Mouse (Mus musculus) bone marrow, adult 2 months (tissue): ENCODE results near the gene Olfr1191-ps1. TPM values are rescaled to one million over a fixed set of nuclear protein-coding genes. Genes with fewer than 3 reads are reported as not detected.
"Not testable (repeated sequence)": the region's sequence is repeated elsewhere in the genome, so short reads cannot be mapped to it uniquely, and the experiment has no call there.

Experiments used
- H3K27ac ChIP-seq: fragments of 200-500 bp; 2 replicates; pipeline ENCODE4 v1.5.1; 2012; ENCODE audit warnings: low read depth, mild to moderate bottlenecking, control low read depth, inconsistent platforms, low read length; ENCODE audit not compliant: control insufficient read depth, poor library complexity, insufficient read depth
- H3K4me1 ChIP-seq: fragments of 200-500 bp; 2 replicates; pipeline ENCODE4 v1.6.1; 2011; ENCODE audit warnings: low read length; ENCODE audit not compliant: control insufficient read depth, insufficient read depth
- H3K4me3 ChIP-seq: fragments of 200-500 bp; replicated peaks from 2 replicates; pipeline ENCODE3; 2011; ENCODE audit warnings: mild to moderate bottlenecking, low read depth, low read length, control low read depth; ENCODE audit not compliant: control insufficient read depth
- CTCF ChIP-seq: fragments of 200-500 bp; IDR thresholded peaks from 2 replicates; pipeline ENCODE4 v1.5.1; 2011; ENCODE audit warnings: low read length, control low read depth; ENCODE audit not compliant: control insufficient read depth, insufficient read depth
- POLR2A ChIP-seq: fragments of 200-500 bp; IDR thresholded peaks from 2 replicates; pipeline ENCODE4 v1.6.1; 2011; ENCODE audit warnings: low read depth, mild to moderate bottlenecking, control low read depth, low read length, borderline replicate concordance; ENCODE audit not compliant: control insufficient read depth
- WGBS: fragments of 180-500 bp; shearing (Covaris S2); methylation state at CpG from one replicate; pipeline ENCODE4 v1.1.7; 2018; 5-methylcytosine and 5-hydroxymethylcytosine counted together
- polyA plus RNA-seq: library from polyadenylated mRNA; stranded (reverse); fragments of >200 nt; gene quantifications from 2 replicates; pipeline ENCODE4 v1.2.4, GENCODE M21; 2011; ENCODE audit warnings: low replicate concordance; ENCODE audit not compliant: missing spikeins, insufficient read depth, insufficient read length

Olfr1191-ps1 gene
- polyA plus RNA-seq: 0.16 and 1.7 TPM in 2 replicates

DNA sequence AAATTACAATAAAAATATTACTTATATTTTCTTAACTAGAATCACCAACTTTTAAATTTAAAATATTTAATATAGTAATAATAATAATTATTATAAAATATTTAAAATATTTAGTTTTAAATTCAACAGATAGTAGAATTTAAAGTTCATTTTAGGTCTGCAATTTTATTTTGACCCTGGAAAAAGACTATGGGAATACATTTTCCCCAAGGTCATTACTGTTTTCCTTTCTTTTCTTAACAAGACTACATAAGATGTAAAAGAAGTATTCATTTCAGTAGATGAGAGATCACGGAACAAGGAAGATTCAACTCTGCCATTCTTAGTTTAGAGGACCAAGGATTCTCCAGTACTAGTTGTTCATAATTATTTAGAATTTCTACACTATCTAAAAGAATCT is at the start of gene Olfr1191-ps1:
Olfr1191-ps1 (plus strand) TSS at position 301 of the 400 bp plus-strand sequence.
- H3K27ac ChIP-seq, H3K4me3 ChIP-seq, H3K4me1 ChIP-seq: not testable (repeated sequence)
- 77% methylated on average over 1 of the region's 1 CpGs for WGBS

GRCm38 (mm10) chr2:88648209-88648608 is 7.9 kb downstream of the Olfr1191-ps1 start, which contains the start of gene Olfr1192-ps1:
Gene Olfr1192-ps1 (plus strand): TSS chr2:88648509.
- Histone ChIP-seq H3K4me3 (no peak within 1 kb of the TSS), H3K27ac (no peak within 1 kb of the TSS), H3K4me1 (no peaks in the 10 kb centered on the region)
- TF ChIP-seq POLR2A: no peak
- TF ChIP-seq CTCF: no peak
- WGBS: 50% methylated on average over 1 of the region's 1 CpGs

GRCm38 (mm10) chr2:88675328-88675727 is 35.0 kb downstream of the Olfr1191-ps1 start, which contains the start of gene Olfr1193:
Gene Olfr1193 (plus strand): TSS chr2:88675628.
- H3K27ac ChIP-seq, H3K4me3 ChIP-seq, H3K4me1 ChIP-seq: not testable (repeated sequence)

- Histone ChIP-seq H3K4me3 (no peak within 1 kb of the TSS), H3K4me1 (no peaks in the 10 kb centered on the region), H3K27ac (no peak within 1 kb of the TSS)
- TF ChIP-seq POLR2A: no peak
- TF ChIP-seq CTCF: no peak
Observed at GRCm38 (mm10) chr2:88689087-88689486, 48.7 kb downstream of the Olfr1191-ps1 start, which contains the start of gene Olfr1195. Gene Olfr1195 (minus strand): TSS chr2:88689187.

Other genes starting within 250 kb of the Olfr1191-ps1 start
- not detected in 2 replicates for gene Olfr1179, start 234.1 kb upstream of the Olfr1191-ps1 start, polyA plus RNA-seq
- not detected in 2 replicates for gene Olfr1180, start 221.4 kb upstream of the Olfr1191-ps1 start, polyA plus RNA-seq
- gene Olfr1181, start 214.4 kb upstream of the Olfr1191-ps1 start, polyA plus RNA-seq: not detected in 2 replicates
- gene Gm13757, start 191.4 kb upstream of the Olfr1191-ps1 start, polyA plus RNA-seq: not detected in 2 replicates
- gene Olfr1183, start 185.7 kb upstream of the Olfr1191-ps1 start, polyA plus RNA-seq: not detected in 2 replicates
- not detected in 2 replicates for gene Olfr1184, start 156.9 kb upstream of the Olfr1191-ps1 start, polyA plus RNA-seq
- gene Olfr1185-ps1, start 147.2 kb upstream of the Olfr1191-ps1 start, polyA plus RNA-seq: not detected in 2 replicates
- not detected in 2 replicates for gene Olfr1186, start 122.0 kb upstream of the Olfr1191-ps1 start, polyA plus RNA-seq
- gene Olfr1188, start 83.6 kb upstream of the Olfr1191-ps1 start, polyA plus RNA-seq: not detected in 2 replicates
- not detected in 2 replicates for gene Olfr1189, start 54.1 kb upstream of the Olfr1191-ps1 start, polyA plus RNA-seq
- 0.29 TPM in 1 of 2 replicates, not detected in the other for gene Olfr1192-ps1, start 8.0 kb downstream of the Olfr1191-ps1 start, polyA plus RNA-seq
- gene Olfr1193, start 35.1 kb downstream of the Olfr1191-ps1 start, polyA plus RNA-seq: not detected in 2 replicates
- not detected in 2 replicates for gene Olfr1195, start 48.6 kb downstream of the Olfr1191-ps1 start, polyA plus RNA-seq
- not detected in 2 replicates for gene Olfr1196, start 64.1 kb downstream of the Olfr1191-ps1 start, polyA plus RNA-seq
- not detected in 2 replicates for gene Olfr1197, start 91.8 kb downstream of the Olfr1191-ps1 start, polyA plus RNA-seq
- 0.87 TPM in 1 of 2 replicates, not detected in the other for gene Olfr1198, start 110.8 kb downstream of the Olfr1191-ps1 start, polyA plus RNA-seq
- gene Olfr1199, start 119.9 kb downstream of the Olfr1191-ps1 start, polyA plus RNA-seq: 0.63 TPM in 1 of 2 replicates, not detected in the other
- not detected in 2 replicates for gene Olfr1200, start 129.9 kb downstream of the Olfr1191-ps1 start, polyA plus RNA-seq
- not detected in 2 replicates for gene Olfr1201, start 152.5 kb downstream of the Olfr1191-ps1 start, polyA plus RNA-seq
- gene Olfr1202, start 174.0 kb downstream of the Olfr1191-ps1 start, polyA plus RNA-seq: not detected in 2 replicates
- not detected in 2 replicates for gene Olfr1205, start 189.2 kb downstream of the Olfr1191-ps1 start, polyA plus RNA-seq
- not detected in 2 replicates for gene Olfr1204, start 208.8 kb downstream of the Olfr1191-ps1 start, polyA plus RNA-seq
- not detected in 2 replicates for gene Olfr1206, start 222.7 kb downstream of the Olfr1191-ps1 start, polyA plus RNA-seq